Mouse (Mus musculus) spleen, adult 10 weeks (tissue): ENCODE data around the gene Glt1d1. TPM values are rescaled to one million over a fixed set of nuclear protein-coding genes. Genes with fewer than 3 reads are reported as not detected.

Experiments
- polyA plus RNA-seq: library from polyadenylated mRNA; stranded (reverse); fragments of 350-450 nt; fragmentation: Illumina TruSeq; extraction: RNeasy Lipid Tissue Mini Kit (QIAGEN cat#74804); gene quantifications from one replicate; pipeline ENCODE4 v1.2.3, GENCODE M21; 2015; ENCODE audit warnings: low replicate concordance; ENCODE audit not compliant: insufficient read depth

Glt1d1 gene
- polyA plus RNA-seq, result 0.23 TPM

GRCm38 (mm10) chr5:127632167-127633145 lies at the start of gene Glt1d1, which contains the start of gene Slc15a4:
Gene Glt1d1 (plus strand): TSS chr5:127632262.
Gene Slc15a4 (minus strand): TSS chr5:127632897.

Other genes starting within 250 kb of the Glt1d1 start
- gene Slc15a4, start 635 bp downstream of the Glt1d1 start, polyA plus RNA-seq, result 72.5 TPM